9 mouse cellular contexts compared by ENCODE assay signal in the genomic region with DNA sequence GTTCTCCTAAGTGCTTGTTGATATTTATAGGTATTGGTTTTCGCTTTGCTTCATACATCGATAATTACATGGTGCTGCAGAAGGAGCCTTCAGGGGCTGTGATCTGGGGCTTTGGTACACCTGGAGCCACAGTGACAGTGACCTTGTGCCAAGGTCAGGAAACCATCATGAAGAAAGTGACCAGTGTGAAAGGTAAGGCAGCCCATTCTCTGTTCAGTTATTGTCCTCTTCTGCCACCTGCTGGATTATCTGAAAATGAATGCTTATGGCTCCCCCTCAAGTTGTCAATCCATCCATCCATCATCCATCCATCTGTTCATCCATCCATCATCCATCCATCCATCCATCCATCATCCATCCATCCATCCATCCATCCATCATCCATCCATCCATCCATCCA. TPM values are rescaled to one million over a fixed set of nuclear protein-coding genes. Genes with fewer than 3 reads are reported as not detected.
DNase-seq lines count a peak whose midpoint lies in the region; TF ChIP-seq lines count a peak whose summit lies in the region.
"Had no signal": no experiment of that assay in that cellular context is flagged by ENCODE, and none has a peak within 500 bp of the region (broad histone marks: within the 10 kb centered on the region; RNA-seq: fewer than 3 reads in every experiment).

No protein-coding gene starts in this region.

- H3K36me3 ChIP-seq in ES-E14 (ENCODE audit: control insufficient read depth, insufficient read depth, low read length, poor library complexity, severe bottlenecking) = no peaks in the 10 kb centered on the region

- in situ Hi-C loops in ES-E14 (cut with MboI; ENCODE audit: low sequenced_read_pairs in 2 of 2, unreplicated experiment in 2 of 2) = loop anchor here (10.0 to 25.0 kb wide), 2 partner anchors 192 to 204 kb away; a partner anchor contains a TSS

- TF ChIP-seq CTCF in left cerebral cortex, adult 2 months (IDR thresholded peaks at IDR 0.05) = peak; percentile 65
- peak; percentile 60 for TF ChIP-seq CTCF in brain, embryonic 14.5 days (IDR thresholded peaks at IDR 0.05; ENCODE audit: borderline replicate concordance, extremely low read depth, insufficient read depth, insufficient read length)

- intact Hi-C loops in left cerebral cortex, adult 2 months (cut with DNase I) = loop anchor here (1.0 kb wide), 2 partner anchors 154 to 184 kb away; no protein-coding TSS in a partner anchor

- no peak for TF ChIP-seq POLR2A in brain, embryonic 14.5 days (IDR thresholded peaks at IDR 0.05; ENCODE audit: borderline replicate concordance, extremely low read depth, insufficient read depth, insufficient read length, poor library complexity, severe bottlenecking)

- no peaks in the 10 kb centered on the region for H3K9me3 ChIP-seq in ES-E14 (ENCODE audit: control insufficient read depth, insufficient read depth, low read depth, low read length)

- H3K4me1 ChIP-seq in ES-E14 (ENCODE audit: control insufficient read depth in 2 of 2, insufficient read depth in 2 of 2, low read length in 2 of 2, poor library complexity in 1 of 2) = peaks cover 0 to 1% of the 10 kb centered on the region in 2 experiments; a peak in 2 of 4 replicates

- DNase-seq in left cerebral cortex, adult 2 months (ENCODE audit: extremely low spot score in 1 of 2, low spot score in 2 of 2) = no peak
- DNase-seq in left cerebral cortex, adult 18-20 months (ENCODE audit: low spot score in 2 of 2) = no peak
- DNase-seq in ES-E14 (ENCODE audit: low read depth, low spot score) = no peak
- DNase-seq in brain, embryonic 14.5 days (ENCODE audit: low read depth) = peak; percentile 64
- peak; percentile 29 to 43 for DNase-seq in kidney, adult 8-10 months
- peak; percentile 74 for DNase-seq in retina, postnatal 1 day
- DNase-seq in urinary bladder, postnatal 4 days (ENCODE audit: low spot score in 2 of 2) = no peak

- no peak overlapping the region for H3K9ac ChIP-seq in ES-E14 (ENCODE audit: insufficient read depth, low read depth, low read length, poor library complexity, severe bottlenecking)

- no peak overlapping the region for H3K4me3 ChIP-seq in left cerebral cortex, adult 2 months
- H3K4me3 ChIP-seq in ES-E14 (ENCODE audit: insufficient read depth in 1 of 2, low read depth in 1 of 2, low read length in 2 of 2, poor library complexity in 1 of 2, severe bottlenecking in 1 of 2) = no peak overlapping the region
- H3K4me3 ChIP-seq: myocyte had no signal

- H3K27ac ChIP-seq in left cerebral cortex, adult 2 months = peak overlapping the region; percentile 95
- no peak overlapping the region for H3K27ac ChIP-seq in ES-E14 (ENCODE audit: insufficient read depth, low read depth, low read length, poor library complexity, severe bottlenecking)

TF ChIP-seq in ES-E14, 5 proteins besides CTCF, POLR2A, EP300 and RAD21:
- TF ChIP-seq ZC3H11A (IDR thresholded peaks at IDR 0.05; ENCODE audit: borderline replicate concordance, low read depth, low read length) = peak; percentile 92
- no peak for TF ChIP-seq ZNF384 (IDR thresholded peaks at IDR 0.05; ENCODE audit: low read depth, low read length)

RNA-seq across cellular contexts. Expression of a gene that starts 3.2 kb away (rescaled TPM):
- total RNA-seq in left cerebral cortex, adult 2 months (2021) = 1 to 10 TPM; 1.7 to 2.1 TPM
- 1 to 10 TPM; 1.7 to 1.8 TPM for total RNA-seq in left cerebral cortex, adult 18-20 months (2021)
- 0.95 and 2.7 TPM in 2 replicates for total RNA-seq in ES-E14 (2012; rRNA removed)
- polyA plus RNA-seq in brain, embryonic 14.5 days (2012; rRNA removed) = 4.4 and 4.8 TPM in 2 replicates

RNA-seq across cellular contexts. Expression of a gene that starts 40.3 kb away (rescaled TPM):
- 10 to 100 TPM; 52.5 to 59.8 TPM for total RNA-seq in left cerebral cortex, adult 2 months (2021)
- 10 to 100 TPM; 47.5 to 58.0 TPM for total RNA-seq in left cerebral cortex, adult 18-20 months (2021)
- 84.1 and 120 TPM in 2 replicates for total RNA-seq in ES-E14 (2012; rRNA removed)
- polyA plus RNA-seq in brain, embryonic 14.5 days (2012; rRNA removed) = 49.7 and 52.0 TPM in 2 replicates

RNA-seq across cellular contexts. Expression of a gene that starts 52.3 kb away (rescaled TPM):
- total RNA-seq in left cerebral cortex, adult 2 months (2021) = not detected
- total RNA-seq in left cerebral cortex, adult 18-20 months (2021) = not detected
- 0.13 TPM in 1 of 2 replicates, not detected in the other for total RNA-seq in ES-E14 (2012; rRNA removed)
- 0.13 and 3.2 TPM in 2 replicates for polyA plus RNA-seq in brain, embryonic 14.5 days (2012; rRNA removed)
- polyA plus RNA-seq: heart, embryonic 14.5 days had no signal

Comparison
In these comparisons a context has a peak if more than half of its experiments do, and no peak if none do; other contexts are left out.
1. DNase-seq: peak in brain, embryonic 14.5 days (single experiment), kidney, adult 8-10 months (2 of 2) and retina, postnatal 1 day (single experiment); none in left cerebral cortex, adult 2 months (0 of 2), left cerebral cortex, adult 18-20 months (0 of 2), ES-E14 (single experiment) and urinary bladder, postnatal 4 days (0 of 2).